Mouse (Mus musculus): ENCODE results near the gene Ren1.
A peak's percentile ranks its signal among the peaks of the same experiment; 100 is the strongest.
"Not testable (repeated sequence)": the region's sequence is repeated elsewhere in the genome, so short reads cannot be mapped to it uniquely, and the experiment has no call there.

Ren1 gene

DNA sequence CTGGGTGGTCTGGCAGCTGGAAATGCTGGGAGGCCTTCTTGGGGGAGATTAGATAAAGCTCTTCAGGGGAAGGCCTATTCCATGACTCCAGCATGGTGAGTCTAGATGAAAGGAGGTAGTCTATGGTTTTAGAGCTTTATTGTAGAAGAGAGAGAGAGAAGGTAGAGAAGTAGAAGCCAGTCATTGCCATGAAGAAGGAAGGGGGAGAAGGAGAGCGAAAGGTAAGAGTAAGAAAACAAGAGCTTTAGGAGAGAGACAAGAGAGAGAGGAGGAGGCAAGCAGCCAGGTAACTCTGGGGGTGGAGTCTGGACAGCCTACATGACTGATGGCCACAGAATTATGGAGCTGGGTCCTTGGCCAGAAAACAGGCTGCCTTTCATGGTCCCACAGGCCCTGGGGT, at the start of gene Ren1:
TSS of gene Ren1 (plus strand) at position 301 of the 400 bp plus-strand sequence.
- no peak for DNase-seq (ENCODE audit: low read depth, low spot score)

DNA sequence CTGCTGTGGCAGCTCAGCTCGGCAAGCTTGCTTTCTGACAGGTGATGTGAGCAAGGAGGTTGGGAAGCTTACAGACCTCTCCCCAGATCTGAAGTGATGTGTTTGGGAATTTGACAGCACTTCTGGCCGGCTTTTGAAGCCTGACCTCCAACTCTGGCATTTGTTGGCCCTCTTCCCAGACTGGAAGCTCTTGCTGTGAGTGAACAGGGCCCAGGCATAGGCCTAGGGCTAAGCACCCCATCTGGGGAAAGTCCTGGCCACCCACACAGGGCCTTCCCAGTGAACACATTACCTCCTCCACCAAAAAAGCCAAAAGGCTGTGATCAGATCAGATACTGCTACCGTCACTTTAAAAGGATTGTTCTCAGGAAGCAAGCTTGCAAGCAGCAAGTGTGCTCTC, 47.8 kb upstream of the Ren1 start:
- no peak for DNase-seq (ENCODE audit: low read depth, low spot score)

DNA sequence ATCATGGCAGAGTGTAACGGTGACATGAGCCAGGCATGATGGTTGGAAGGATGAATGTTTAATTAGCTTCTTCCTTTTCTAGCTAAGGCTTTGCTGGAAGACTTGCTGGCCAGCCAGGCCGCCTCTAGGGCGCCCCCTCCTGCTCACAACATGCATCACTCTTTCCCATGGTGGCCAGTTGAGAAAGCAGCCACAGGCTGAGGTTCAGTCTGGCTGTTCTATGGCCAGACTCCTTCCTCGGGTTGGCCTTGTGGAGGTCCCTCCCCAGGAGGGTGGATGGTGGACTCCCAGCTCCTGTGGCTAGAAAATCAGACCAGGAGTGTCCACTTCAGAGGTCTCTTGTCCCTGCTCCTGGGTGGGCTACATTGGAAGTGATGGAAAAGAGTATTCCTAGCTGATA, 43.5 kb upstream of the Ren1 start:
- DNase-seq (ENCODE audit: low read depth, low spot score), result no peak

DNA sequence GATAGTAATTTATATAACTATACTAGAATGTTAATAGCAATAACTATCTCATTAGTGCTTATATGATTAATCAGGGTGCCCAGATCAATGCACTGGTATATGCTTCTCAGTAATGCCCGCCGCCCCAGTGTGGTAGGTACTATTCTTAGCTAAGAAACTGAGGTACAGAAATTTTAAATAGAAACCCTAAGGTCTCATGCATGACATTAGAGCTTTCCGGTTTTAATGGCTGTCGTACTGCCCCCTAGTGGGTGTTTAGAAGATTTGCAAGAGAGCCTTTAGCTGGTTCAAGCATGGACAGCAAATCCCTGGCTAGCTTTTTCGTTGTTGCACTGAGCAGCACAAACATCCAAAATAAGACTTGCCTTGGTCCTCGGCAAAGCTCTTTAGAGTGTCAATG, 43.0 kb upstream of the Ren1 start:
- DNase-seq (ENCODE audit: low read depth, low spot score), result no peak

DNA sequence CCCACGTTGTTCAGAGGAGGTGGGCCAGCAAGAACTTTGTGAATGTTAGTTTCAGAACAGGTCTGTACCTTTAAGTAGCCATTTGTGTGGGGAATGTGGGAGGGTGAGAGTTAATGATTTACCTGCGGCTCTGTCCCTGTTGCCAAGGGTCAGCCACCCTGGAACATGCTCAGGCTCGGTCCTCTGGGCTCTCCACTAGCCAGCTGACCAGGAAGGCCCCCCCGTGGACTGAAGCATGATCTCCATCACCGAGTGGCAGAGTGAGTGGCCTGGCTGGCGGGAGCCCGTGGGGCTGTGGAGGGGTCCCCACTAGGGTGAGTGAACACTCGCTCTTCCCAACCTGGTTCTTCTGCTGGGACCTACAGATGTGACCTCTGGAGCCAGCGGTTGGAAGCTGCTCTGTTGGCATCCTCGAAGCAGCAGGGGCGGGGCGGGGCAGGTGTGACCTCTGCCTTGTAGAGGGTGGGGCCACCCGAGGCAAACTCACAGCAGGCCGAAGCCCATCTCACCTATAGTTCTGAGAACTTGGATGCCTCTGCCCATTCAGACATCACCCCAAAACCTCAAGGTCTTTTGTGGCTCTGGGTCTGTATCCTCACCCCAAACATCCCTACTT, 40.5 kb upstream of the Ren1 start, which contains the start of gene Golt1a:
TSS of gene Golt1a (plus strand) at position 149 of the 616 bp plus-strand sequence.
- no peak for DNase-seq (ENCODE audit: low read depth, low spot score)

DNA sequence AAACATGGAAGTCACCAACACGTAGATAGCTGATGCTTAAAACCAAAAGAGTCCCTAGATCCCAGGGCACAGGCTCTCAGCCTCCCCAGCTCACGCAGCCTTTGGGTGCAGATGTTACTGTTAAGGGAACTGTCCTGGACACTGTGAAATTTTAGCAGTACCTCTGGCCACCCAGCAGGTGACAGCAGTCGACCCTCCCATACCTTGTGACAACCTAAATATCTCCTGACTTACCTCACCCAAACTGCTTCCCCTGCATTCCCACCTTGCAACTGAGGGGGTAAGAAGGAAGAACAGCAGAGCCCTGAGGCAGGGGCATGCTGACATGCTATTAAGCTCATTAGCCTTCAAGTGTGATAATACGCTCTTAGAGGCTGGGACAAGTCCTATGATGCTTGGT, 39.1 kb upstream of the Ren1 start:
- DNase-seq (ENCODE audit: low read depth, low spot score), result no peak

DNA sequence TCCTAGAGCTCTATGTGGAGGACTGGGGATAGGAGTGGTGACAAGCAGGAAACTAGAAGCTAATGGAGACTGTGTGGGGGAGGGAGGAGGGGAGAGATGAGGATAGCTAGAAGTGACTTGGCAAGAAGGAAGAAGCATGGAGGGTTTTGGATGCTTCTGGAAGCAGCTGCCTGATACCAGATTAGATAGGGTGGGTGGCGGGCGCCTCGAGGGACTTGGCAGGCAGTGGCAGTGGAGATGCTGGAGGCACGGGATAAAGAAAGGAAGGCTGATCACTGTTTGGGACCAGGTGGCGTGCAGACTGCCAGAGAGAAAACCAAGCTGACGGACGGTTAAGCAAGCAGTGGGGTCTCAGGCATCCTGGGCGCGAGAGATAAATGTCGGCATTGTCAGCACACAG, 38.4 kb upstream of the Ren1 start:
- DNase-seq (ENCODE audit: low read depth, low spot score), result peak; percentile 47

DNA sequence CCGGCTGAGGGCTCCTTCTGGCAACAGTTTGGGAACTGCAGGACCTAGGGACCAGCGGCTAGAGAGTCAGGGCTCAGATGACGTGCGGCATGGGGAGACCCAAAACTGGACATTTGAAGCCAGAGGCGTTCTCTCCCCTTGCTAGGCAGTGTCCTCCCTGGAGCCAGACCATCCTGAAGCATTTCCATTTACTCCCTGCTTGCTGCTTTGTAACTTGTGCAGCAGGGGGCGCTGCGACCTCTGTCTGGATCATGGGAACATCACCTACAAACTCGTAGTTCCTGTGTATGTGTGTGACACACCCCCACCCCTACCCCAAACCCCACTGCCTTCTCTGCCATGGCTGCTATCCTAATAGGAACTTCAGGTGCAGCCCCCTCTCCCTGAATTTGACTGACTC, 35.9 kb upstream of the Ren1 start:
- no peak for DNase-seq (ENCODE audit: low read depth, low spot score)

DNA sequence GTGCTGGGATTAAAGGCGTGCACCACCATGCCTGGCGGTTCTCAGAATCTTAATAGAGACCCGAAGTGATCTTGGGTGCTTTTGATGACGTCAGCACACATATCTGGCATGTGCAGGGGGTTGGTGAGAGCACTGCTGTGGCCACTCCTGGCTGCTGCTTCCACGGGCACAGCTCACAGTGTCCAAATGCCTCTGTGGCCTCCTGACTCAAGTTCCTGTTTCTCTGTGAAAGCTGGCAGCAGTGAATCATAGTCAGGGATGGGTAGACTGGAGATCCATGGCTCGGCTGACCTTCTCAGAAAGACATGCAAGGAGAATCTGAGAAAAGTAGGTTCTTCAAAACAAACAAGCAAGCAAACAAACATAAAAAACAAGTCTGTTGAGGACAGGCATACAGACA, 34.5 kb upstream of the Ren1 start:
- DNase-seq (ENCODE audit: low read depth, low spot score), result no peak

DNA sequence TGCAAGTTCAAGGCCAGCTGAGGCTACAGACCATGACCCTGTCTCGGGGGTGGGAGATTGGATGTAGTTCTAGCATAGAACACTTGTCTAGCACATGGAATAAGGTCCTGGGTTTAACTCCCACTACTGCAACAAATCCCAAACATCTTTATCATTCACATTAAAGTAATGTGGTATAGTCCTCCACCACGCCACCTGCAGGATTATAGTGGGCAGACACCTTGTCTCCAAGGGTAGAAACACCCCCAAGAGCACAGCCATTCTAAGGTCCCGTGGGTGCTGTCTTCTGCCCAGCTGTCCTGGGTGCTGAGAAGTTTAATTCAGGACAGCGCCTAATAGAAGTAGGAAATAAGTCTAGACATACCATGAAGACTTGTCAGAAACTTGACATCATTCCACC, 33.7 kb upstream of the Ren1 start:
- no peak for DNase-seq (ENCODE audit: low read depth, low spot score)

DNA sequence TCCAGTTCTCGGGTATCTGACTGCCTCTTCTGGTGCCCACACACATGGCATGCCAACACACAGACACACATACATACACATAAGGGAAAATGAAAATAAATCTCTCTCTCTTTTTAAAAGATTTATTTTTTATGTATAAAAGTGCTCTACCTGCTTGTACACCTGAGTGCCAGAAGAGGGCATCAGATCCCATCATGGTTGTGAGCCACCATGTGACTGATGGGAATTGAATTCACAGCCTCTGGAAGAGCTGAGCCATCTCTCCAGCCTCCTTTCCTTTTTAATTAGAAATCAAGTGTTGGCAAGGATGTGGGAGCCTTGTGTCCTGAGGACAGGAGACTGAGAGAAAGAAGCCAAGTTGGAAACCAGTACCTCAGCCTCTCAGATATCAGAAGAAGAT, 33.2 kb upstream of the Ren1 start:
- no peak for DNase-seq (ENCODE audit: low read depth, low spot score)

DNA sequence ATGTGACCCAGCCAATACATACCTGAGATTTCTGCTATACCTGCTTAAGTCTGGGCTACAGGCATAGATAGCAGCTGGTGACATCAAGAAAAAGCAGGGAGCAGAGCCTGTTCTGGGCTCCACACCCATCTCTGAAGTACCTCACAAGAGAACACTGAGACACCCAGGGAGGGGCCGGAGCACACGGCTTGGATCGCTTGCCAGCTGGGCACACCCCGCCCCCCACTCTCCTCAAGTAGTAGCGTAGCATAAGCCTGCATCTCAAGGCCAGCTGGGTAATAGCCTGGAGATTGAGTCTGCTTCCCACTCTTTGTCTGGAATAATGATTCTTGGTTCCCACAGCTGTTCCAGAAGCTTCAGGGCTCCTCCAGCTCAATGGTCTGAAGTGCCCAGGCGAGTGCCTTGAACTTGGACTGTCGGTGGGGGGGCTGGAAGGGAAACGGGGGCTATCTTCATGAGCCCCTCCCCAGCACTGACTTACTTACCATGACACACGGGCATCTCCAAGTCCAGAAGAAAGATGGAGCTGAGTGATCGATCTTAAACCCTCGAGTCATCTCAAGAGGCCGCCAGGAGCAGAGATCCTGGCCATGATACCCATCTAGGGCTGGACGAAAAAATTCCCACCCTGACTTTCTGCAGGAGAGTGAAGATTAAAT, 28.9 kb upstream of the Ren1 start, which contains the start of gene Kiss1:
TSS of gene Kiss1 (plus strand) at position 609 of the 659 bp plus-strand sequence.
- no peak for DNase-seq (ENCODE audit: low read depth, low spot score)

DNA sequence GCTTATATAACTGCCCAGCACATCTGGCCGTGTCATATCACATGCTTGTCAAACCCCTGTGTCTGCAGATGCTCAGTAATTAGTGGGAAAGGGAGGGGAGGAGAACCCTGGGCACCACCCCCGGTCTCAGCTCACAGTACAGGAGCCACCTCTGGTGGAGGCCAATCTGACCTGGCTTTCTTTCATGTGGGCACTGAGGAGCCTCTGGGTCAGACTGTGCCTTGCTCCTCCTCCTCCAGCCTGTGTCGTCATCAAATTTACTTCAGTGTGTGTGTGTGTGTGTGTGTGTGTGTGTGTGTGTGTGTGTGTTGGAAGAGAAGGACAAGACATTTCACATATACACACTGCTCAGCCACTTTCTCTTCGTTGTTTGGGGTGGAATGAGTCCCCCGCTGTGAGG, 27.0 kb upstream of the Ren1 start:
- DNase-seq (ENCODE audit: low read depth, low spot score), result no peak

DNA sequence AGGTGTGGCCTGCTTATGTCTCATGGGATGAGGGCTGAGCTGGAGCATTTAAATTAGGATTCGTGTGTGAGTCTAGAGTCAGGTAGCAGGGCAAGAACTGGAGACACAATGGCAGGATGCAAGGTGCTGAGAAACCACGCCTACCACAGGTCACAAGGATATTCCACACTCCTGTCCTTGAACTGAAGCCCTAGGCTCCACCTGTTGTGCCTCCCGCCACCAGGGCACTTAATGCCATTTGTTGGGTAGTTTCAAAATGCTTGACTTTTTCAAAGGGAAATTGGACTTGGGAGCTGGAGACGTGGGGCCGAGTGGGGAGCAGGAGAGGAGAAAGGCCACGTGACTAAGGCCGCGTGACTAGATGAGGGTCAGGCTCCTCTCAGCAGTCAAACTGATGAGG, 24.4 kb upstream of the Ren1 start:
- DNase-seq (ENCODE audit: low read depth, low spot score), result no peak

DNA sequence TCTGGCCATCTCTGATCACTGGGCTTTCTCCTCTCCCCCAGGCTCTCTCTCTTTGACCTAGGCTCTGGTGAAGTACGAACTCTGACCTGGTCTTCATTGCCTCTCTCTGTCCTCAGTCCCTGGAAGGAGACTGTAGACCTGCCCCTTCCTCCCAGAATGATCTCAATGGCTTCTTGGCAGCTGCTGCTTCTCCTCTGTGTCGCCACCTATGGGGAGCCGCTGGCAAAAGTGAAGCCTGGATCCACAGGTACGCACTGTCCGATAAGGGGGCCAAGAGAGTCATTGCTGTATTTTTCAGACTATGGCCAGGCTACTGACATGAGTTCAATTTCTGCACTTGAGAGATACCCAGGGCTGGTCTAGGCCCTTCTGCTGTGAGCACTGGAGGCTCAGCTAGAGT, 23.2 kb upstream of the Ren1 start:
- no peak for DNase-seq (ENCODE audit: low read depth, low spot score)

DNA sequence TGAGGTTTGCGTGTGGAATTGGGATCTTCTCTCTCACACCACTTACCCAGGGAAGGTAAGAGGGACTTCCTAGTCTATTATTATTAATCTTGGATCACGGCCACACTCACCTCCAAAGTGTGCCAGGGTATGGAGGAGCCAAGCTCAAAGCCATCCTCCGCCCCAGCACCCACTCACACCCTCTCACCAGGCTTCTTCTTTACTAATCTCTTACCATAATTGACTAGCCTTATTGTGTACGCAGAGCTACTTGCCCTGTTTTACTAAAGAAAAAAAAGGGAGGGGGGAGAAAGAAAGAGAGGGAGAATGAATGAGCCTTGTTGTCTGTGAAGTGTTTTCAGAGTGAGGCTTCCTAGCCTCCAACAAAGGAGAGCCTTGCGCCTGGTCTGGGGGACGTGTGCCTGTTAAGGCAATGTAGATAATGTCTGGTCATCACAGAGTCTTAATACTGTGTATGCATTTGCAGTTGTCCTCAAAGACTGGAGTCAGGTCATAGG, 22.0 kb upstream of the Ren1 start:
- no peak for DNase-seq (ENCODE audit: low read depth, low spot score)

DNA sequence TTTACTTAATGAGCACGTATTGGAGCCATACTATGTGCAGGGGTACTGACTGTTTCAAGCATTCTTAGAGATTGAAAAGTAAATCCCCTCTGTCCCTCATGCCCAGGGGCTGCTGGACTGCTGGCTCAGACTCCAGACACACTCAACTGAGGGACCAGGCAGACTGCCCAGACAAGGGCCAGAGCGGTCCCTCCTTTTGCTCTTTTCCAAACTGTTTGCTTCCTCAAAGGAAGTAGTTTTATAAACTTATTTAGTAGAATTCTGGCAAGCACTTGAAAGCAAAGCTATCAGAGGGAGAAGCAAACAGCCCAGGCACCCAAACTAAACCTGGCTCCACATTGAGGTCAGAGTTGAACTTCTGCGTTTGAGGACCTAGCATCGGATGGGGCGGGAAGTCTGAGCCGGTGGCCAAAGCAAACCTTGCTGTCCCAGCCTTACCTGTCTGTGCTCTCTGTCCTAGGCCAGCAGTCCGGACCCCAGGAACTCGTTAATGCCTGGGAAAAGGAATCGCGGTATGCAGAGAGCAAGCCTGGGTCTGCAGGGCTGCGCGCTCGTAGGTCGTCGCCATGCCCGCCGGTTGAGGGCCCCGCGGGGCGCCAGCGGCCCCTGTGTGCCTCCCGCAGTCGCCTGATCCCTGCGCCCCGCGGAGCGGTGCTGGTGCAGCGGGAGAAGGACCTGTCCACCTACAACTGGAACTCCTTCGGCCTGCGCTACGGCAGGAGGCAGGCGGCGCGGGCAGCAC, 21.2 kb upstream of the Ren1 start:
- DNase-seq (ENCODE audit: low read depth, low spot score), result no peak

DNA sequence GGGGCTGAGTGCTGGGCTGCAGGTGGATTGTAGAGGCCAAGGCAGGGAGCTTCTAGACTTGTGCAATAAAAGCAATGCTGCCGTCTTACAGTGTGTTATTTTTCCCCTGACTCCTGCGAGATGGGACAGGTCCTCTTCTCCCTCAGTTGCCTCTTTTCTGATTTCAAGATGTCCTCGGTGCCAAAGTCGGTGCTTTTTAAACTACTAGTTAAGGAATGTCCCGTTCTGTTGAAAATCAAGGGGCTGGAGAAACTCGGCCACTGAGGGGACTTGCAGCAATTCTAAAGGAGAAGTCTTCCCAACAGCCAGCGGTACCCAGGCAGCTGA, 20.7 kb upstream of the Ren1 start:
- no peak for DNase-seq (ENCODE audit: low read depth, low spot score)

DNA sequence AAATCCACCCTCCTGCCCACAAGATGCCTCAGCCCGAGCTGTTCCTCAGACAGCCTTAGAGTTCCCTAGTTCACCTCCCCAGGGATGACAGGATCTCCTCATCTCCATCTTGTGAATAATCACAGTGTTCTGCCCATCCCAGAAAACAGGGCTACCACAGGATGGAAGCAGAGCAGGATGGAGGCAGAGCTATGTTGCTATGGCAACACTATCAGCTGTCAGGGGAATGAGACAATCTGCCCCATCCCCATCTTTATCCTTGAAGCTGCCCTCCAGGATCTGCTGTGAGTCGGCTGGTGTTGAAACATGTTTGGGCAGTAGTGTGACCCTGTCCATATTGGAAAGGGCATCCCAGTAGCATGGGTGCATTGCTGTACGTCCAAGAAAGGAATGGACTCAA, 19.2 kb upstream of the Ren1 start:
- DNase-seq (ENCODE audit: low read depth, low spot score), result peak; percentile 56

DNA sequence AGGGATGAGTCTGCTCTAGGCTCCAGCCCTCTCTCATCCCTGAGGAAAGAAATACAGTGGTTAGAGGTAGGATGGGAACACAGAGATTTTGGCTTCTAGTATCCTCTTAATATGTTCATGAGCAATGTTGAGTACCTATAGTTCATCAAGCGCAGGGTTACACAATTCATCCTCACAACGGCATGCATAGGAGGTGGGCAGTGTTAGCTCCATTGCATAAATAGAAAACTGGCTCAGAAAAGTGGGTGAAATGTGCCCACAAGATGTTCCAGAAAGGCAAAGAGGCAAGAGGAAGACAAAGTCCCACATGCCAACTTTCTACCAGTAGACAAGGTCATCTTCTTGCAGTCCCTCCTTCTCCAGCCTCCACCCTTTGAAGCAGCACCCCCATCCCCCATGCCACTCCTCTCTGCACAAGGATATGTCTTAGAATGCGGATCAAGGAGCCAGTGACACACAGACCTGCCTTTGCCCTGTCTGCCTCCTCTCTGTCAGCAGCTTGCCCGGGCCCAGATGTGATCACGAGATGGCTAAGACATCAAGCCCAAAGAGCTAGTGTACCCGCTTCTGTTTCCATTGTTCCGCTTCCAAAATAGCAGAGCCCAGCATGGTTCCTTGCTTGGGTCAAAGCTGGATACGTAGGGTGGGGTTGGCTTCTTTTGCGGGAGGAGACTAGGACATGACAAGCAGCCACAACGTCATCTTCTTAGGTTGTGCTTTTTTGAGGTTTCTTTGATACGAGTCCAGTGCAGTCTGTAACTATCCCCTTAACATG, 17.5 kb upstream of the Ren1 start:
- DNase-seq (ENCODE audit: low read depth, low spot score), result no peak

DNA sequence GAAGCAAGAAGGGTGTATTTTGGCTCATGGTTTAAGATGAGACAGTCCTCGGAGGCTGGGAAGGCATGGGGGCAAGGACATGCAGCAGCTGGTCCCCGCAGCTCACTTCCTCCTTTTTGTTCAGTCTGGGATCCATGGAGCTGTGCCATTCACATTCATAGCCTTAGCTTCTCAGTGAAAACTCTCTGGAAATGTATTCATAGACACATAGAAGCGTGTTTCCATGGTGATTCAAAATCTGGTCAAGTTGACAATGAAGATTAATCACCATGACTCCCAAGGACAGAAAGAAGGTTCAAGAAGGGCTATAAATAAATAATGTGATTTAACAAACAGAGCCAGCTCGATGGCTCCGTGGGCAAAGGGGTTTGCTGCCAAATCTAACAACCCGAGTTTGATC, 16.4 kb upstream of the Ren1 start:
- no peak for DNase-seq (ENCODE audit: low read depth, low spot score)

DNA sequence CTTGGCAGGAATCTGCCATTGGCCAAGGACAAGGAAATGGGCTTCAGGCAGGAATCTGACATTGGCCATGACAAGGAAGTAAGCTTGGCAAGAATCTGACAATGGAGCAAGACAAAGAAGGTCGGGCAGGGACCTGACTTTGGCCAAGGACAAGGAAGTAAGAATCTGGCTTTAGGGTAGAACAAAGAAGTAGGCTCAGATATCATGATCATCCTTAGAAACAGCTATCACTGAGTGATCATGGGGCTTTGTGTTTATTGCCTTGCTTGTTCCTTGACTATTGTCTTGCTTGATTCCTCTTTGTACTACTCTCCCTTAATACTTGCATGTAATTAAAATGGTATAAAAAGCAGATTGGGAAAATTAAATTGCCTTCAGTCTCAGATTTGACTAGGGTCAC, 9.9 kb upstream of the Ren1 start:
- DNase-seq (ENCODE audit: low read depth, low spot score), result not testable (repeated sequence)

All from brain, embryonic 18.5 days (tissue).